In the genomic region with DNA sequence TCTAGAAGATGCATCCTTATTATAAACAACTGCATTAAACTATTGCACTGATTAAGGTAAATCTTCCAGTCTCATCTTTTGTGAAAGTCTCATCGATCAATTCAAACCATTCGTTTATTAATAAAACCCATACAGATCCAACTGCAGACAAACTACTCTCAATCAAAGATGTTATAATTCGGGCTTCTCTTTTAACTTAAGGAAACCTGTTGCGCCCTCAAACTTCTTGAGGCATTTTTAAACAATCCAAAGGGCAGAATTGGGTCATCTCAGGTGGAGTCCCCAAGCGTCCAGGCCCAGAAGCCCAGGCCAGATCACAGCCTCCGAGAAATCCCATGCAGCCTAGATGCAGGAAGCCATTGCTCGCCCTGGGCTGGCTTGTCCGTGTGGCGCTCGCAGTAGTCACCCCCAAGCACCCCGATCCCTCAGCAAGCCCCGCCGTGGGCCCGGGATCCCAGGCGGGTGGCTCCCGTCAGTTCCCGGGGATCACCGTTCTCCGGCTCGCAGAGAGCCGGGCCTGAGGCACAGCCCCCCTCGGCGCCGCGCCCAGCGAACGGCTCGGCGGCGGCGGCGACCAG, we compare ENCODE assay signal across 8 mouse cellular contexts. TPM values are rescaled to one million over a fixed set of nuclear protein-coding genes. Genes with fewer than 3 reads are reported as not detected.
DNase-seq lines count a peak whose midpoint lies in the region; ATAC-seq and TF ChIP-seq lines count a peak whose summit lies in the region.

No protein-coding gene starts in this region.

- no peaks in the 10 kb centered on the region for H3K27me3 ChIP-seq in embryonic facial prominence, embryonic 15.5 days
- no peaks in the 10 kb centered on the region for H3K27me3 ChIP-seq in hindbrain, embryonic 15.5 days
- no peaks in the 10 kb centered on the region for H3K27me3 ChIP-seq in liver, postnatal 0 days (ENCODE audit: insufficient read depth, low read length)
- no peaks in the 10 kb centered on the region for H3K27me3 ChIP-seq in neural tube, embryonic 14.5 days (ENCODE audit: control insufficient read depth, insufficient read depth, low read length)

- peaks cover 26% of the 10 kb centered on the region for H3K4me1 ChIP-seq in embryonic facial prominence, embryonic 15.5 days
- peaks cover 18% of the 10 kb centered on the region for H3K4me1 ChIP-seq in hindbrain, embryonic 15.5 days (replicated peaks)
- peaks cover 11% of the 10 kb centered on the region for H3K4me1 ChIP-seq in liver, postnatal 0 days (ENCODE audit: insufficient read depth)
- peaks cover 6% of the 10 kb centered on the region; the same call in 1 of the 2 replicates for H3K4me1 ChIP-seq in neural tube, embryonic 14.5 days (ENCODE audit: control insufficient read depth, insufficient read depth, low read length)

- peak overlapping the region; percentile 57 for H3K4me2 ChIP-seq in embryonic facial prominence, embryonic 15.5 days (replicated peaks)
- peak overlapping the region; percentile 86 for H3K4me2 ChIP-seq in hindbrain, embryonic 15.5 days
- H3K4me2 ChIP-seq in liver, postnatal 0 days (ENCODE audit: low read depth, low read length): peak overlapping the region; percentile 89
- H3K4me2 ChIP-seq in neural tube, embryonic 14.5 days (ENCODE audit: low read depth, low read length): peak overlapping the region; percentile 70

- no peak for TF ChIP-seq CTCF in liver, postnatal 0 days (IDR thresholded peaks at IDR 0.05; ENCODE audit: low read depth)

- TF ChIP-seq EP300 in liver, postnatal 0 days (IDR thresholded peaks at IDR 0.05; ENCODE audit: low read depth): no peak

- peak overlapping the region; percentile 98 for H3K27ac ChIP-seq in embryonic facial prominence, embryonic 15.5 days (replicated peaks)
- H3K27ac ChIP-seq in hindbrain, embryonic 15.5 days (replicated peaks): peak overlapping the region; percentile 93
- H3K27ac ChIP-seq in liver, postnatal 0 days (ENCODE audit: low read depth): peak overlapping the region; percentile 99
- peak overlapping the region; percentile 90 for H3K27ac ChIP-seq in neural tube, embryonic 14.5 days (ENCODE audit: low read depth, low read length)

- peak; percentile 51; the same call in 1 of the 2 replicates for ATAC-seq in embryonic facial prominence, embryonic 15.5 days (ENCODE audit: insufficient number of reproducible peaks, low FRiP score, low TSS enrichment, low read depth)
- peak; percentile 59; the same call in 1 of the 2 replicates for ATAC-seq in hindbrain, embryonic 15.5 days (ENCODE audit: low FRiP score, low read depth)
- peak; percentile 57 for ATAC-seq in liver, postnatal 0 days
- peak; percentile 73 for ATAC-seq in neural tube, embryonic 14.5 days (ENCODE audit: low read depth)

- no peaks in the 10 kb centered on the region; the same call in 1 of the 2 replicates for H3K36me3 ChIP-seq in embryonic facial prominence, embryonic 15.5 days
- H3K36me3 ChIP-seq in hindbrain, embryonic 15.5 days: no peaks in the 10 kb centered on the region
- H3K36me3 ChIP-seq in liver, postnatal 0 days (replicated peaks; ENCODE audit: insufficient read depth, low read length): no peaks in the 10 kb centered on the region
- H3K36me3 ChIP-seq in neural tube, embryonic 14.5 days (ENCODE audit: control insufficient read depth, insufficient read depth, low read length): no peaks in the 10 kb centered on the region

- no peaks in the 10 kb centered on the region for H3K9me3 ChIP-seq in embryonic facial prominence, embryonic 15.5 days (replicated peaks)
- no peaks in the 10 kb centered on the region for H3K9me3 ChIP-seq in hindbrain, embryonic 15.5 days
- H3K9me3 ChIP-seq in liver, postnatal 0 days (ENCODE audit: low read length): no peaks in the 10 kb centered on the region
- no peaks in the 10 kb centered on the region for H3K9me3 ChIP-seq in neural tube, embryonic 14.5 days (ENCODE audit: control insufficient read depth, low read length)

- peak; percentile 81 for DNase-seq in adrenal gland, adult 2 months
- no peak for DNase-seq in adrenal gland, postnatal 25 days
- peak; percentile 31 to 34 for DNase-seq in thymus, postnatal 36 days
- no peak for DNase-seq in thymus, postnatal 25 days
- DNase-seq in liver, postnatal 0 days: no peak

- H3K9ac ChIP-seq in embryonic facial prominence, embryonic 15.5 days: peak overlapping the region; percentile 88
- peak overlapping the region; percentile 73 for H3K9ac ChIP-seq in hindbrain, embryonic 15.5 days
- peak overlapping the region; percentile 94 for H3K9ac ChIP-seq in liver, postnatal 0 days (replicated peaks)
- H3K9ac ChIP-seq in neural tube, embryonic 14.5 days (replicated peaks; ENCODE audit: low read depth, low read length): peak overlapping the region; percentile 91

- peak overlapping the region; percentile 89 for H3K4me3 ChIP-seq in embryonic facial prominence, embryonic 15.5 days (replicated peaks)
- peak overlapping the region; percentile 74 for H3K4me3 ChIP-seq in hindbrain, embryonic 15.5 days
- peak overlapping the region; percentile 82 for H3K4me3 ChIP-seq in liver, postnatal 0 days (ENCODE audit: low read depth, low read length)
- peak overlapping the region; percentile 74 for H3K4me3 ChIP-seq in neural tube, embryonic 14.5 days (ENCODE audit: low read depth, low read length)

- 6% methylated on average over 29 of the region's 32 CpGs for WGBS in embryonic facial prominence, embryonic 15.5 days
- 6% methylated on average over 29 of the region's 32 CpGs for WGBS in hindbrain, embryonic 15.5 days
- 7% methylated on average over 24 of the region's 32 CpGs for WGBS in liver, postnatal 0 days (ENCODE audit: insufficient replicate concordance)
- WGBS in neural tube, embryonic 14.5 days: 8% methylated on average over 25 of the region's 32 CpGs

RNA-seq across cellular contexts. Expression of gene Snx9, which starts 0.5 kb away (rescaled TPM):
- total RNA-seq in adrenal gland, adult 2 months (2021): 10 to 100 TPM; 48.4 to 55.9 TPM
- 26.0 and 28.3 TPM in 2 replicates for polyA plus RNA-seq in adrenal gland, adult 2 months (2012; rRNA removed)
- total RNA-seq in adrenal gland, postnatal 25 days (2021): 48.2 and 51.3 TPM in 2 replicates
- 31.0 and 33.3 TPM in 2 replicates for polyA plus RNA-seq in embryonic facial prominence, embryonic 15.5 days (2015; fragmentation: Nextera tagmentation; extraction: Ambion mirVana)
- polyA plus RNA-seq in hindbrain, embryonic 15.5 days (2015; fragmentation: Nextera tagmentation; extraction: Ambion mirVana): 8.1 and 8.4 TPM in 2 replicates
- polyA plus RNA-seq in liver, postnatal 0 days (2015; fragmentation: Nextera tagmentation; extraction: Ambion mirVana): 13.1 and 13.5 TPM in 2 replicates
- 6.1 and 10.6 TPM in 2 replicates for polyA plus RNA-seq in neural tube, embryonic 14.5 days (2014; fragmentation: Nextera tagmentation; extraction: Ambion mirVana)

Comparison
In these comparisons a context has a peak if more than half of its experiments do, and no peak if none do; other contexts are left out.
1. DNase-seq: peak in adrenal gland, adult 2 months (single experiment) and thymus, postnatal 36 days (2 of 2); none in adrenal gland, postnatal 25 days (single experiment), thymus, postnatal 25 days (single experiment) and liver, postnatal 0 days (single experiment).
2. Peak in every context shown above with its lines, with median percentiles within 50 percentile points of each other: ATAC-seq, H3K27ac ChIP-seq, H3K4me2 ChIP-seq, H3K4me3 ChIP-seq and H3K9ac ChIP-seq.